Mouse (Mus musculus): ENCODE data around the gene Gm1527. TPM values are rescaled to one million over a fixed set of nuclear protein-coding genes. Genes with fewer than 3 reads are reported as not detected.

The Gm1527 gene
- not detected in 2 replicates for polyA plus RNA-seq (2015; fragmentation: Nextera tagmentation; extraction: Ambion mirVana)

DNA sequence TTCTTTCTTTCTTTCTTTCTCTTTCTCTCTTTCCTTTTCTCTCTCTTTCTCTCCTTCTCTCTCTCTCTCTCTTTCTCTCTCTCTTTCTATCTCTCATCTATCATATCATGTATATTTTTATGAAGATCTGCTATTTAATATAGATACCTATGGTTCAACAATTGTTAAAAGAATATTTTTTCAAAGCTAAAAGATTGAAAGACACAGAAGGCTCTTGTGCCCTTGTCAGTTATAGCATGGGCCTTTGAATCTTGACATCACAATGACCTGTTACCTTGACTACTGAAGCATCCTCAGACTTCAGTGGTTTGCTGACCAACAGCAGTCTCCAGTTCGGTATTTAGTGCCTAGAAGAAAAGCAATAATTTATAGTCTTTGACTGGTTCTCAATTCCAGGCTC is at the start of gene Gm1527:
Gene Gm1527, plus strand, starts transcription at position 301 of the 400 bp plus-strand sequence.

Other genes with a start within 250 kb of the Gm1527 start
- 0.05 TPM in 1 of 2 replicates, not detected in the other for gene Slc2a2, start 194.7 kb upstream of the Gm1527 start, polyA plus RNA-seq (2015; fragmentation: Nextera tagmentation; extraction: Ambion mirVana)
- gene Eif5a2, start 111.3 kb upstream of the Gm1527 start, polyA plus RNA-seq (2015; fragmentation: Nextera tagmentation; extraction: Ambion mirVana), result 9.1 TPM in 2 replicates
- 337 and 422 TPM in 2 replicates for gene Rpl22l1, start 87.2 kb upstream of the Gm1527 start, polyA plus RNA-seq (2015; fragmentation: Nextera tagmentation; extraction: Ambion mirVana)
- gene Egfem1, start 189.4 kb downstream of the Gm1527 start, polyA plus RNA-seq (2015; fragmentation: Nextera tagmentation; extraction: Ambion mirVana), result 4.0 and 4.8 TPM in 2 replicates